Mouse (Mus musculus) midbrain, embryonic 15.5 days (tissue): ENCODE measurements around the gene Vps11. TPM values are rescaled to one million over a fixed set of nuclear protein-coding genes. Genes with fewer than 3 reads are reported as not detected.
"Not testable (repeated sequence)": the region's sequence is repeated elsewhere in the genome, so short reads cannot be mapped to it uniquely, and the experiment has no call there.

ENCODE experiments used
- ATAC-seq: fragments of 200-750 bp; cut with Nextera tagmentation; replicated peaks from 2 replicates; pipeline ENCODE4 v1.8.0; 2017; ENCODE audit warnings: moderate TSS enrichment
- H3K27ac ChIP-seq: fragments of 300-500 bp; sonication (generic); 2 replicates; pipeline ENCODE4 v1.5.1; 2015; ENCODE audit warnings: mild to moderate bottlenecking, inconsistent platforms
- H3K27me3 ChIP-seq: fragments of 300-500 bp; sonication (generic); replicated peaks from 2 replicates; pipeline ENCODE4 v1.6.1; 2015; ENCODE audit warnings: inconsistent platforms
- H3K36me3 ChIP-seq: fragments of 300-500 bp; sonication (generic); replicated peaks from 2 replicates; pipeline ENCODE4 v1.6.1; 2015; ENCODE audit warnings: inconsistent platforms
- H3K4me1 ChIP-seq: fragments of 300-500 bp; sonication (generic); 2 replicates; pipeline ENCODE4 v1.6.1; 2015; ENCODE audit warnings: inconsistent platforms
- H3K4me2 ChIP-seq: fragments of 300-500 bp; sonication (generic); 2 replicates; pipeline ENCODE4 v1.6.1; 2015; ENCODE audit warnings: inconsistent platforms, mild to moderate bottlenecking, moderate library complexity
- H3K4me3 ChIP-seq: fragments of 300-500 bp; sonication (generic); 2 replicates; pipeline ENCODE4 v1.5.1; 2015; ENCODE audit warnings: mild to moderate bottlenecking, inconsistent platforms
- H3K9ac ChIP-seq: fragments of 300-500 bp; sonication (generic); 2 replicates; pipeline ENCODE4 v1.6.1; 2015; ENCODE audit warnings: mild to moderate bottlenecking, inconsistent platforms
- H3K9me3 ChIP-seq: fragments of 300-500 bp; sonication (generic); 2 replicates; pipeline ENCODE4 v1.6.1; 2016; ENCODE audit warnings: inconsistent platforms
- WGBS: fragments of 180-500 bp; shearing (Covaris S2); methylation state at CpG from one replicate; pipeline ENCODE4 v1.1.7; 2015; ENCODE audit warnings: mixed read lengths; 5-methylcytosine and 5-hydroxymethylcytosine counted together
- microRNA-seq: library from miRNA; unstranded; fragments of <30 nt; microRNA quantifications from one replicate; pipeline ENCODE4, GENCODE M21; 2016
- polyA plus RNA-seq: library from polyadenylated mRNA; unstranded; fragments of >200 nt; fragmentation: Nextera tagmentation; extraction: Ambion mirVana; gene quantifications from 2 replicates; pipeline ENCODE4 v1.2.1, GENCODE M21; 2015

The Vps11 gene
- polyA plus RNA-seq, 1 experiment from 2014 or later = 45.7 TPM

DNA sequence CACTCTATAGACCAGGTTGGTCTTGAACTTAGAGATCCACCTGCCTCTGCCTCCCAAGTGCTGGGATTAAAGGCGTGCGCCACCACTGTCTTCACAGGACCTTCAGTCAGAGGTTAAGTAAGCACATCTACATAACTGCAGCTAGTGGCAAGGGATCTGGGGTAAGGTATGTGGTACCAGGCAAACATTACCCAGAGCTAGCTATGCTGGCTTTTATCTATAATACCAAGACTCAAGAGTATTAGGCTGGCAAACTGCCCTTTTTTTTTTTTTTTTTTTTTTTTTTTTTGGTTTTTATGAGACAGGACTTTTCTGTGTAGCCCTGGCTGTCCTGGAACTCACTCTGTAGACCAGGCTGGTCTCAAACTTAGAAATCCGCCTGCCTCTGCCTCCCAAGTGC, 61.5 kb downstream of the Vps11 start:
- H3K4me2 ChIP-seq, H3K27ac ChIP-seq, H3K27me3 ChIP-seq, H3K9me3 ChIP-seq, H3K4me3 ChIP-seq, H3K9ac ChIP-seq, ATAC-seq: not testable (repeated sequence)
- Histone ChIP-seq H3K4me1 (peaks cover 17% of the 10 kb centered on the region), H3K36me3 (peaks cover 61% of the 10 kb centered on the region)
- 96% methylated on average over 3 of the region's 3 CpGs for WGBS

Small RNA genes within 50 kb of the gene (microRNA-seq; reads per million reads assigned to microRNA genes)
- gene Gm44335 (not detected), gene Mir7085 (not detected)

Other genes starting within 250 kb of the Vps11 start
- 0.13 and 0.25 TPM in 2 replicates for gene Gm49380, start 248.2 kb downstream of the Vps11 start, polyA plus RNA-seq
- gene Rnf26, start 248.2 kb downstream of the Vps11 start, polyA plus RNA-seq = 29.2 and 32.4 TPM in 2 replicates
- gene Mcam, start 227.2 kb downstream of the Vps11 start, polyA plus RNA-seq = 11.7 and 11.9 TPM in 2 replicates
- gene Cbl, start 127.6 kb downstream of the Vps11 start, polyA plus RNA-seq = 24.4 and 26.2 TPM in 2 replicates
- 0.61 TPM in 1 of 2 replicates, not detected in the other for gene Ccdc153, start 121.0 kb downstream of the Vps11 start, polyA plus RNA-seq
- gene Pdzd3, start 110.2 kb downstream of the Vps11 start, polyA plus RNA-seq = 0.44 and 0.96 TPM in 2 replicates
- 4.8 and 5.1 TPM in 2 replicates for gene Nlrx1, start 93.1 kb downstream of the Vps11 start, polyA plus RNA-seq
- gene Abcg4, start 73.1 kb downstream of the Vps11 start, polyA plus RNA-seq = 30.4 and 31.1 TPM in 2 replicates
- 28.4 and 30.5 TPM in 2 replicates for gene Hinfp, start 56.0 kb downstream of the Vps11 start, polyA plus RNA-seq
- 27.3 and 30.6 TPM in 2 replicates for gene C2cd2l, start 41.4 kb downstream of the Vps11 start, polyA plus RNA-seq
- 36.5 and 36.9 TPM in 2 replicates for gene Dpagt1, start 35.7 kb downstream of the Vps11 start, polyA plus RNA-seq
- gene H2afx, start 27.0 kb downstream of the Vps11 start, polyA plus RNA-seq = 121 and 132 TPM in 2 replicates
- gene Hmbs, start 17.4 kb downstream of the Vps11 start, polyA plus RNA-seq = 63.1 and 65.6 TPM in 2 replicates
- gene Hyou1, start 17.8 kb upstream of the Vps11 start, polyA plus RNA-seq = 28.1 and 29.7 TPM in 2 replicates
- 44.6 and 44.9 TPM in 2 replicates for gene Slc37a4, start 35.2 kb upstream of the Vps11 start, polyA plus RNA-seq
- 965 and 984 TPM in 2 replicates for gene Rps25, start 45.5 kb upstream of the Vps11 start, polyA plus RNA-seq
- 317 and 321 TPM in 2 replicates for gene Trappc4, start 45.9 kb upstream of the Vps11 start, polyA plus RNA-seq
- gene Ccdc84, start 56.9 kb upstream of the Vps11 start, polyA plus RNA-seq = 37.6 and 39.9 TPM in 2 replicates
- not detected in 2 replicates for gene Foxr1, start 79.5 kb upstream of the Vps11 start, polyA plus RNA-seq
- not detected in 2 replicates for gene Upk2, start 93.3 kb upstream of the Vps11 start, polyA plus RNA-seq
- gene Bcl9l, start 121.2 kb upstream of the Vps11 start, polyA plus RNA-seq = 12.5 and 13.0 TPM in 2 replicates
- gene Cxcr5, start 200.2 kb upstream of the Vps11 start, polyA plus RNA-seq = not detected in 2 replicates
- gene Ddx6, start 243.2 kb upstream of the Vps11 start, polyA plus RNA-seq = 20.7 and 22.6 TPM in 2 replicates